Mouse (Mus musculus): ENCODE measurements around the gene Rexo4. TPM values are rescaled to one million over a fixed set of nuclear protein-coding genes. Genes with fewer than 3 reads are reported as not detected.

The Rexo4 gene
- total RNA-seq, 2 experiments from 2014 or later = 58.4 to 60.4 TPM

DNA sequence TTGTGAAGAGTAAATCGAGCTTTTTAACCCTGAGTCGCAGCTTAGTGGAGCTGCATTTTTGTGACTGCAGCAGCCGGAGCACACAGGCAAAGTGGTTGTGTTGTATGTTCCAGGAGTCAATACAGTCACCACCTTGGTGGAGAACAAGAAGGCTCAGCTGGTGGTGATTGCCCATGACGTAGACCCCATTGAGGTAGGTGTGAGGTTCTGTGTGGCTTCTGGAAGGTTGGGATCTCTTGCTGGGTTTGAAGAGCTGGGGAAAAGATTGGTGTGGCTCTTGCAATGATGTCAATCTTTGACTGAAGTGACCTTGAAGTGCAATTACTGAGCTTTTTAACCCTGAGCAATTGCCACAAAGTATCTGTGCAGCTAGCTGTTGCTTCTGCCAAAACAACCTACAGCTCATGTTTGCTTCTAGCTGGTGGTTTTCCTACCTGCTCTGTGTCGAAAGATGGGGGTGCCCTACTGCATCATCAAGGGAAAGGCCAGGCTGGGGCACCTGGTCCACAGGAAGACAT lies 51.9 kb downstream of the Rexo4 start:
- no peak for DNase-seq (ENCODE audit: extremely low spot score in 1 of 2, low spot score in 1 of 2)

DNA sequence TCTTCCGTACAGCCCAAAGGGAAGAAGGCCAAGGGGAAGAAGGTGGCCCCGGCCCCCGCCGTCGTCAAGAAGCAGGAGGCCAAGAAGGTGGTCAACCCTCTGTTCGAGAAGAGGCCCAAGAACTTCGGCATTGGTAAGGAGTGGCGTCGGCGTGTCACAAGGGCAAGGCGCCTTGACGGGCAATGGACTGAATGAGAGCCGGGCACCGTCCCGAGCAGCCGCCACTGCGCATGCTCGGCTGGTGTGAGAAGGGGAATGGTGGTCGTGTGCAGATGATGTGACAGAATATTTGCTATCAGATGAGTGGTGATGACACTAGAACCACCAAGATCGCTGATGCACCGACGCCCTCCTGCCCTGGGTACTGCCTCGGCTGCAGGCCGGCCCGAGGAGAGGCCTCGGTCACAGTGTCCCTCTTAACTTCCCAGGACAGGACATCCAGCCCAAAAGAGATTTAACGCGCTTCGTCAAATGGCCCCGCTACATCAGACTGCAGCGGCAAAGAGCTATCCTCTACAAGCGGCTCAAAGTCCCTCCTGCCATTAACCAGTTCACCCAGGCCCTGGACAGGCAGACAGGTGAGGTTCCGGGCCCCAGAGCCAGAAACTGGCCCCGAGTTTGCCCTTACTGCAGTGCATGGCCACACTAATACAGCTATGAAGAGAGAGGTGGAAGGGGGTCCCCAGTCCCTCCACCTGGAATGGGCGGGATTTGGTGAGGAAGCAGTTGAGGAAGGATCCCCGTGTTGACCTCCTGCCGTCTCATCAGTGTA lies 53.0 kb downstream of the Rexo4 start:
- DNase-seq (ENCODE audit: extremely low spot score in 1 of 2, low spot score in 1 of 2) = peak in 1 of 2 experiments; percentile 57

GRCm38 (mm10) chr2:26910124-26910993 lies 53.8 kb downstream of the Rexo4 start, which contains the start of the genes Med22 and Rpl7a:
TSS of gene Med22 (minus strand) at chr2:26910677.
TSS of gene Rpl7a (plus strand) at chr2:26910764.
- peak; percentile 99 to 100 for DNase-seq (ENCODE audit: extremely low spot score in 1 of 2, low spot score in 1 of 2)

DNA sequence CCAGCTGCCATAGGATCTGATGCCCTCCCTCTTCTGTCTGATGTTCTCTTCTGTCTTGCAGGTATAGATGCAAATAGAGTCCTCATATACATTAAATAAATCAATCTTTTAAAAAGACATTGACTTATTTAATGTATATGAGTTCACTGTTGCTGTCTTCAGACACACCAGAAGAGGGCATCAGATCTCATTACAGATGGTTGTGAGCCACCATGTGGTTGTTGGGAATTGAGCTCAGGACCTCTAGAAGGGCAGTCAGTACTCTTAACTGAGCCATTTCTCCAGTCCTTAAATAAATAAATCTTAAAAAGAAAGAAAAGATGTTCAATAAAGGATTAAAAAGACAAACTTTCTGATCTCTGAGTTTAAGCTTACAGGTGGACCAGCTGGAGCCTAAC lies 54.8 kb downstream of the Rexo4 start:
- no peak for DNase-seq (ENCODE audit: extremely low spot score in 1 of 2, low spot score in 1 of 2)

GRCm38 (mm10) chr2:26908710-26909386 lies 55.3 kb downstream of the Rexo4 start:
- no peak for DNase-seq (ENCODE audit: extremely low spot score in 1 of 2, low spot score in 1 of 2)

GRCm38 (mm10) chr2:26907109-26907508 lies 57.1 kb downstream of the Rexo4 start:
- DNase-seq (ENCODE audit: extremely low spot score in 1 of 2, low spot score in 1 of 2) = no peak

DNA sequence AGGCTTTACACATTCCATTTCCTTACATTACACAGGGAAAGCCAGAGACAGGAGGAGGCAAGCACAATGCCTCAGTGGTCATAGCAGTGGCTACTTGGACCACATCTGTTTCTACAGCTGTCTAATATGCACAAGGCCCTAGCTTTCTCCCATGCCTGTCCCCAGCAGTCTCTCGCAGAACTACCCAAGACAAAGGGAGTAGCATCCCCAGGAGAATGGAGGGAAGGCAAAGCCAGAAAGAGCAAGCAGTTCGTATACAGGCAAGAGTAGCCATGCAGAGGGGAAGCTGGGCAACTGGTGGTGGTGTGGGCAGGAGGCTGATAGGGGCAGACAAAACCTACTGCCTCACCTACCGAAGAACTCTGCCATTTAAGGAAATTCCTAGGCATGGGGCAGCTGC lies 57.8 kb downstream of the Rexo4 start:
- DNase-seq (ENCODE audit: extremely low spot score in 1 of 2, low spot score in 1 of 2) = no peak

DNA sequence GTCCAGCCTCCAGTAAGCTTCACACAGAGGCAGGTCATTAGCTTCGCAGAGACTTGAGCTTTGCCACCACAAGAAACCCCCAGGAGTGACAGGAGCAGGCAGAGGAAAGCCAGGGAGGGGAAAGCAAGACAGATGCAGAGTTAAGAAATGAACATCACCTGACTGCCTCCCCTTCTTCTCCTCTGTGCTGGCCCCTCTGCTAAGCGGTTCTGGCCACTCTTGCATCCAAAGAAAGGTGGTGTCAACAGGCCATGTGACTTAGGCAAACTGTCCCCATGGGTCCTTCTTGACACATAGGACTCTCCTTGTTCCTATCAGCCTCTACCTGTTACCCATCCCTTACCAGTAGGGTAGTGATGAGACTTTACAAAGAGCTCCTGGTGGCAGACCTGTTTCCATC lies 58.2 kb downstream of the Rexo4 start:
- no peak for DNase-seq (ENCODE audit: extremely low spot score in 1 of 2, low spot score in 1 of 2)

Other genes with a start within 250 kb of the Rexo4 start
- gene Abo, start 99.4 kb downstream of the Rexo4 start, total RNA-seq (2021) = not detected
- 10 to 100 TPM; 25.1 to 26.4 TPM for gene Surf6, start 61.5 kb downstream of the Rexo4 start, total RNA-seq (2021)
- 10 to 100 TPM; 41.1 to 48.8 TPM for gene Med22, start 53.7 kb downstream of the Rexo4 start, total RNA-seq (2021)
- gene Rpl7a, start 53.6 kb downstream of the Rexo4 start, total RNA-seq (2021) = 100 to 1,000 TPM; 260 to 281 TPM
- gene Surf2, start 48.0 kb downstream of the Rexo4 start, total RNA-seq (2021) = 10 to 100 TPM; 31.1 to 37.2 TPM
- 10 to 100 TPM; 91.6 to 94.9 TPM for gene Surf1, start 47.9 kb downstream of the Rexo4 start, total RNA-seq (2021)
- gene Surf4, start 30.5 kb downstream of the Rexo4 start, total RNA-seq (2021) = 10 to 100 TPM; 52.6 to 60.2 TPM
- under 1 TPM; 0.27 to 0.75 TPM for gene Stkld1, start 30.3 kb downstream of the Rexo4 start, total RNA-seq (2021)
- gene Adamts13, start 9.0 kb upstream of the Rexo4 start, total RNA-seq (2021) = 1 to 10 TPM in 1 of 2 experiments, under 1 TPM in 1; 0.92 to 1.7 TPM
- 10 to 100 TPM; 39.5 to 44.1 TPM for gene Cacfd1, start 45.5 kb upstream of the Rexo4 start, total RNA-seq (2021)
- 10 to 100 TPM; 40.1 to 40.4 TPM for gene Slc2a6, start 63.6 kb upstream of the Rexo4 start, total RNA-seq (2021)
- under 1 TPM; 0.61 to 0.71 TPM for gene Mymk, start 107.8 kb upstream of the Rexo4 start, total RNA-seq (2021)
- 10 to 100 TPM; 10.9 to 12.7 TPM for gene Adamtsl2, start 115.0 kb upstream of the Rexo4 start, total RNA-seq (2021)
- gene Fam163b, start 178.1 kb upstream of the Rexo4 start, total RNA-seq (2021) = 100 to 1,000 TPM; 119 to 162 TPM
- under 1 TPM; 0.54 TPM for gene Dbh, start 200.8 kb upstream of the Rexo4 start, total RNA-seq (2021)

Measured in layer of hippocampus, postnatal 25 days (tissue).